Mouse (Mus musculus): ENCODE measurements at regions not wholly inside any gene's neighbourhood (a gene's known extent, or its start where the extent isn't known, plus 50 kb on each side); places are given as distances from the start of the nearest gene placed in this dataset.

DNA sequence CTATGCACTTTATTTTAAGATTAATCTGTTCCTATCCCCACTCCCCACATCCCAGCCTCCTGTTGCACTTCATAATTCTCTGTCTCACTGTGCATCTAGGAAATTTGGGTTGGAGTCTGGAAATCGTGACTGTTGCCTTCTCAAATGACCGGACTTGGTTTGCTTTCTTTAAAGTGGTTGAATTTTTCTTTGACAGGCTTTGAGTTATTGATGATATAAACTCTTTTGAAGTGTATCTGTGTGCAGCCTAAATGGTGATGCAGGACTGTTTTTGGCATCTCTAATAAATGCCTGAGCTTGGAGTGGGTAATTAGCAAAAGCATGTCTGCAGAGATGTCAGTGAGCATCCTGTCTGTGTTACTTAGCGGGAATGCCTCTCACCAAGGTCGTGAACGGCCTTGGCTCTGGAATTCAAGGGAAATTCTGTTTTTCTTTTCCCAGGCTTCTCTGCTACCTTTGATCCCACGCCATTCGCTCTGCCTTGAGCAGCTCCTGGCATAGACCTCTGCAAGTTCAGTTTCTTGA is 292.8 kb upstream of the Igfbp3 start:
- TF ChIP-seq POLR2A (IDR thresholded peaks at IDR 0.05; ENCODE audit: borderline replicate concordance, insufficient read depth, low read length) (no peak), CTCF (IDR thresholded peaks at IDR 0.05; ENCODE audit: borderline replicate concordance, insufficient read depth, low read depth, low read length) (no peak)
- 58% methylated on average over 7 of the region's 7 CpGs for WGBS
- no peak for DNase-seq
- Histone ChIP-seq H3K27me3 (ENCODE audit: control insufficient read depth, insufficient read depth, low read length) (no peaks in the 10 kb centered on the region), H3K4me1 (ENCODE audit: control insufficient read depth, insufficient read depth, low read length) (no peaks in the 10 kb centered on the region), H3K27ac (ENCODE audit: insufficient read depth, low read length) (no peak overlapping the region), H3K4me3 (replicated peaks; ENCODE audit: insufficient read depth, low read depth, low read length) (no peak overlapping the region)

DNA sequence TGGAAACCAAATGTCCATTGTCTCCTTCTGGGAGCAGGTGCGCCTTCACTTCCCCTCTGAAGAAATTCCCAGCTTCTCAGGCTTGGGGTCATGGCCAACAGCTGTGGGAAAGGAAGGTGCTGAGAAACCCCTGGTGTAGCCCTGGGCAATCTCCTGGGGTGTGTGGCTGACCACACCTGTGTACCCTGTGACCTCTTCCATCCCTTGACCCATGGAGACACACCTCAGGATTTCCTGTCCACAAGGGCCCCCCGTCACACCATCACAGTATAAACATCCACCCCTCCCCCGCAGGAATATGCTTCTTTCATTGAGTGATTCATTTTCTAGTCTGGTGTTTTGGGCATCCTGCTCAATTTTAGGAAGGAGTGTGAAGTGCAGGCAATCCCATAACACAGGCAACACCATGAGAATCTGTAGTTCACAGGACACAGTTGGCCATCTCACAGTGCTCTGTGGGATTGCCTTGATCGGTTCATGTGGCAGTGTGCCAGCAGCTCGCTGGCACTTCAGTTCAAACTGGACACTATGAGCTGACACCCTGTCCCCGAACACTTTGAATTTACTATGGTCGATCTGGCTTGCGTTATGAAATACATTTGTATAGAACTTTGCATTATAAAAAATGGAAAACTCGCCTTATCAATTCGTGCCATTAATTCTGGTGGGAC is 291.1 kb upstream of the Igfbp3 start:
- TF ChIP-seq POLR2A (IDR thresholded peaks at IDR 0.05; ENCODE audit: borderline replicate concordance, insufficient read depth, low read length) (no peak), CTCF (IDR thresholded peaks at IDR 0.05; ENCODE audit: borderline replicate concordance, insufficient read depth, low read depth, low read length) (no peak)
- Histone ChIP-seq H3K4me1 (ENCODE audit: control insufficient read depth, insufficient read depth, low read length) (no peaks in the 10 kb centered on the region), H3K27me3 (ENCODE audit: control insufficient read depth, insufficient read depth, low read length) (no peaks in the 10 kb centered on the region), H3K27ac (ENCODE audit: insufficient read depth, low read length) (no peak overlapping the region), H3K4me3 (replicated peaks; ENCODE audit: insufficient read depth, low read depth, low read length) (no peak overlapping the region)
- DNase-seq: peak in 1 of 2 experiments; percentile 3
- 34% methylated on average over 10 of the region's 10 CpGs for WGBS

DNA sequence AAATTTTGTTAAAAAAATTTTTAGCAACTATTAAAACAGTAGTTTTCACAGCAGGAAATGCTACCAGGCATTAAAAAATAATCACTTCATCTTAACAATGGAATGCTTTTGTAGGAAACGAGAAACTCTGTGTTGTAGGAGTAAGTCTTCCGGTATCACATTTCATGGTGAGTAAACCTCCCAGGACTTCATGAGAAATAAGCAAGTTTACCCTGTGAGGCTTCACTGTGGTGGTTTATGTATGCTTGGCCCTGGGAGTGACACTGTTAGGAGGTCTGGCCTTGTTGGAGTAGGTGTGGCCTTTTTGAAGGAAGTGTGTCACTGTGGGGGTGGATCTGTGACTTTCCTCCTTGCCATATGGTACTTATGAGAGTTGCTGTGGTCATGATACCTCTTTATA is 289.0 kb upstream of the Igfbp3 start:
- 85% methylated on average over 2 of the region's 2 CpGs for WGBS
- no peak for DNase-seq
- Histone ChIP-seq H3K27ac (ENCODE audit: insufficient read depth, low read length) (no peak overlapping the region), H3K4me3 (replicated peaks; ENCODE audit: insufficient read depth, low read depth, low read length) (no peak overlapping the region), H3K4me1 (ENCODE audit: control insufficient read depth, insufficient read depth, low read length) (no peaks in the 10 kb centered on the region), H3K27me3 (ENCODE audit: control insufficient read depth, insufficient read depth, low read length) (no peaks in the 10 kb centered on the region)
- no peak for TF ChIP-seq POLR2A (IDR thresholded peaks at IDR 0.05; ENCODE audit: borderline replicate concordance, insufficient read depth, low read length)
- TF ChIP-seq CTCF (IDR thresholded peaks at IDR 0.05; ENCODE audit: borderline replicate concordance, insufficient read depth, low read depth, low read length): no peak

DNA sequence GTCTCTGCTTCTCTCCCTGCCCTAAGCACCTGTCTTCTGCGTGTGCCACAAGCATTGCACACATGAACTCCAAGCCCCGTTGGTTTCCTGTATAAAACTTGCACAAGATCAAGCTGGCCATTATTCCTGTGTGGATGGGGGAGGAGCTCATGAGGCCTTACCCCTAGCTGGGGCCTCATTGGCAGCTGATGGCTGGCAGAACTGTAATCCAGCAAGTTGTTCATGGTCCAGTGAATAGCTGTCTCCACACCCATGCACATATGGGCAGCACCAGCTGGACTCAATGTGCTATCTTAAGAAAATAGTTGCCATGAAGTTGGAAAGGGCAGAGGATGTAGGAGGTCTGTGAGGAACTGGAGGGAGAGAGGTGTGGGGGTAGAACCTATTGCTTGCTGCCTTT is 288.3 kb upstream of the Igfbp3 start:
- H3K4me3 ChIP-seq (replicated peaks; ENCODE audit: insufficient read depth, low read depth, low read length): no peak overlapping the region
- TF ChIP-seq CTCF (IDR thresholded peaks at IDR 0.05; ENCODE audit: borderline replicate concordance, insufficient read depth, low read depth, low read length) (no peak), POLR2A (IDR thresholded peaks at IDR 0.05; ENCODE audit: borderline replicate concordance, insufficient read depth, low read length) (no peak)
- H3K27me3 ChIP-seq (ENCODE audit: control insufficient read depth, insufficient read depth, low read length): no peaks in the 10 kb centered on the region
- H3K4me1 ChIP-seq (ENCODE audit: control insufficient read depth, insufficient read depth, low read length): no peaks in the 10 kb centered on the region
- no peak for DNase-seq
- H3K27ac ChIP-seq (ENCODE audit: insufficient read depth, low read length): no peak overlapping the region
- 25% methylated on average over 2 of the region's 2 CpGs for WGBS

DNA sequence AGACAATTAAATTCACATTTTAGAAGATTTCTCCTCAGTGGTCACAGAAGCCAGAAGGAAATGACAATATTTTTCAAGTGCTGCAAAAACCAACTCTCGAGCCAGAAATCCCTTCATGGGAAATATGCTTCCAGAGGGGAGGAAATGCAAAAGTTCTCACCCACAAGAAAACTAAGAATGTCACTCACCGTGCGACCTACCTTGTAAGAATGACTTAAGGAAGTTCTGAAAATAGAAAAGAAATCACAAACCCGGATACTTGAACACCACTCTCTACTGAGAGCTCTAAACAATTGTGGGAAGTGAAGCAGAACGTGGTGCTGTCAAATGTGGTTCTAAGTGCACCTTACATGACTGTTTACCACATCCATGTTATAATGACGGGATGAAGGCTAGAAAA is 284.1 kb upstream of the Igfbp3 start:
- Histone ChIP-seq H3K27ac (ENCODE audit: insufficient read depth, low read length) (no peak overlapping the region), H3K4me3 (replicated peaks; ENCODE audit: insufficient read depth, low read depth, low read length) (no peak overlapping the region), H3K4me1 (ENCODE audit: control insufficient read depth, insufficient read depth, low read length) (no peaks in the 10 kb centered on the region), H3K27me3 (ENCODE audit: control insufficient read depth, insufficient read depth, low read length) (no peaks in the 10 kb centered on the region)
- 84% methylated on average over 6 of the region's 6 CpGs for WGBS
- DNase-seq: no peak
- no peak for TF ChIP-seq POLR2A (IDR thresholded peaks at IDR 0.05; ENCODE audit: borderline replicate concordance, insufficient read depth, low read length)
- no peak for TF ChIP-seq CTCF (IDR thresholded peaks at IDR 0.05; ENCODE audit: borderline replicate concordance, insufficient read depth, low read depth, low read length)

DNA sequence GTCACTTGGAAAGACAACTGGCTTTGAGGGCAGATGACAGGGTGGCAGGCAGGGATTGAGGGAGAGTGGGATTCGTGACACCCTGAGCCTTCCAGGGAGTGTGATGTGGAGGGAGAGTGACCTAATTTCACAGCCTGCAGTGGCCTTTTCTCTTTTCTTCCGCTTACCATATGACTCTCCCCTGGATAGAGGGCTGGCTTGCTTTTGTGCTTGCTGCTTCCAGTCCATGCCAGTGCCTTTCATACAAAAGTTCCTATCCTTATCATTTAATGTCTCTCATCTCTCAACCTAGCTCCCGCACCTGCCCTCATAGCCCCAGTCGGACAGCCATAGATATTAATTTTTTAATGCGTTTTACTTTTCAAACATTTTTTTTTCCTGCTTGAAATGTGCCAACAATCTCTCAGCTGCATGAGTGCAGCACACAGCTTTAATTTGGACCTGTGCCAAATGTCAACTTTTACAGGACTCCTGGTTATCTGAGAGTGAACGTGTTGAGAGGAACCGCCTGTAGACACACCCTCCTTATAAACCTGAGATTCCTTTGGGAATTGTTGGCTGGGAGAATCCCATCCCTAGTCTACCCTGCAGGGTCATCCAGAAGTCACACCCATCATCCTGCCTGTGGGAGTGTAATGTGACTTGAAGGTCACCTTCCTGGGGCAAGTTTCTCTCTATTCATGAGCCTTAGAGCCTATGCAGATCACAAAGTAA is 260.3 kb upstream of the Igfbp3 start:
- no peaks in the 10 kb centered on the region; the same call in 1 of the 2 replicates for H3K27me3 ChIP-seq (ENCODE audit: control insufficient read depth, insufficient read depth, low read length)
- TF ChIP-seq CTCF (IDR thresholded peaks at IDR 0.05; ENCODE audit: borderline replicate concordance, insufficient read depth, low read depth, low read length): no peak
- TF ChIP-seq POLR2A (IDR thresholded peaks at IDR 0.05; ENCODE audit: borderline replicate concordance, insufficient read depth, low read length): no peak
- peaks cover 3% of the 10 kb centered on the region for H3K4me1 ChIP-seq (ENCODE audit: control insufficient read depth, insufficient read depth, low read length)
- no peak overlapping the region for H3K4me3 ChIP-seq (replicated peaks; ENCODE audit: insufficient read depth, low read depth, low read length)
- 17% methylated on average over 7 of the region's 7 CpGs for WGBS
- no peak for DNase-seq
- no peak overlapping the region for H3K27ac ChIP-seq (ENCODE audit: insufficient read depth, low read length)

DNA sequence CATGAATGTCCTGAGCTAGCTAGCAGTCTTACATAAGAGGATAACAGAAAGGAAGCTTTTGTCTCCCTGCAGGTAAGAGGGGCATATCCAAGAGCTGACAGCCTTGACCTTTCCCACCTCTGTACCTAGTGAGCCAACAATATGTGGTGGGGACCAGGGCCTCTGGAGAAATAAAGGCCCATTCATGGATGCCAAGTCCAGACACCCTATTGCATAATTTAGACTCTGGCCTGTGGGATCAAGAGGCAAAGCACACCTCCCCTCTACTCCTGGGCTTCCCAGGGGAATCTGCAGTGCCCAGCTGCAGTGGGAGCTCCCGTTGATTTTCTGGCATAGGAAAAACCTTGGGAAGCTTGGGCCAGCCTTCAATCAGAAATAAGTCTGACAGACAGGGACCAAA is 251.8 kb upstream of the Igfbp3 start:
- TF ChIP-seq POLR2A (IDR thresholded peaks at IDR 0.05; ENCODE audit: borderline replicate concordance, insufficient read depth, low read length) (no peak), CTCF (IDR thresholded peaks at IDR 0.05; ENCODE audit: borderline replicate concordance, insufficient read depth, low read depth, low read length) (no peak)

More for the DNA sequence above, 251.8 kb upstream of the Igfbp3 start:
- H3K27ac ChIP-seq (ENCODE audit: insufficient read depth, low read length): no peak overlapping the region
- peak in 1 of 2 experiments; percentile 4 for DNase-seq
- H3K27me3 ChIP-seq (ENCODE audit: control insufficient read depth, insufficient read depth, low read length): no peaks in the 10 kb centered on the region
- no peaks in the 10 kb centered on the region for H3K4me1 ChIP-seq (ENCODE audit: control insufficient read depth, insufficient read depth, low read length)
- WGBS: 16% methylated on average over 1 of the region's 1 CpGs
- H3K4me3 ChIP-seq (replicated peaks; ENCODE audit: insufficient read depth, low read depth, low read length): no peak overlapping the region

Data from cerebellum, adult 2 months (tissue).